Mouse (Mus musculus): Measurements from ENCODE around the gene Tango2. TPM values are rescaled to one million over a fixed set of nuclear protein-coding genes. Genes with fewer than 3 reads are reported as not detected.
"Not testable (repeated sequence)": the region's sequence is repeated elsewhere in the genome, so short reads cannot be mapped to it uniquely, and the experiment has no call there.

Tango2 gene
- polyA plus RNA-seq, 1 experiment: 20.6 TPM

- H3K79me3 ChIP-seq (ENCODE audit: low read depth): no peaks in the 10 kb centered on the region
- H3K27me3 ChIP-seq (ENCODE audit: control insufficient read depth, insufficient read depth, insufficient read length): no peaks in the 10 kb centered on the region
- no peaks in the 10 kb centered on the region for H3K79me2 ChIP-seq (ENCODE audit: control insufficient read depth, insufficient read depth)
- H3ac ChIP-seq (ENCODE audit: control insufficient read depth, insufficient read length, low read depth): no peak overlapping the region
- no peaks in the 10 kb centered on the region for H3K36me3 ChIP-seq (ENCODE audit: control insufficient read depth, insufficient read depth)
- H3K4me3 ChIP-seq (ENCODE audit: insufficient read depth, poor library complexity, severe bottlenecking): no peak overlapping the region
- no peak for TF ChIP-seq FOSL1 (IDR thresholded peaks at IDR 0.05; ENCODE audit: insufficient read depth, low read length, poor library complexity, severe bottlenecking)
- no peak for TF ChIP-seq CEBPB (IDR thresholded peaks at IDR 0.05; ENCODE audit: low read depth)
- no peak for TF ChIP-seq MYOD1 (IDR thresholded peaks at IDR 0.05; ENCODE audit: control insufficient read depth, insufficient read length, low read depth)
- TF ChIP-seq MAX (IDR thresholded peaks at IDR 0.05): no peak
- no peak for TF ChIP-seq MYOG (IDR thresholded peaks at IDR 0.05; ENCODE audit: control insufficient read depth, extremely low read depth, insufficient read length)
- TF ChIP-seq USF1 (IDR thresholded peaks at IDR 0.05; ENCODE audit: low read depth): no peak
- no peak for TF ChIP-seq CTCF (IDR thresholded peaks at IDR 0.05; ENCODE audit: control insufficient read depth, insufficient read depth, insufficient read length)
Observed at GRCm38 (mm10) chr16:18318992-18319391, 28.9 kb downstream of the Tango2 start.

GRCm38 (mm10) chr16:18308159-18308558 is 39.7 kb downstream of the Tango2 start:
- Histone ChIP-seq H3K27me3 (ENCODE audit: control insufficient read depth, insufficient read depth, insufficient read length) (no peaks in the 10 kb centered on the region), H3K4me3 (ENCODE audit: insufficient read depth, poor library complexity, severe bottlenecking) (no peak overlapping the region), H3K36me3 (ENCODE audit: control insufficient read depth, insufficient read depth) (no peaks in the 10 kb centered on the region), H3ac (ENCODE audit: control insufficient read depth, insufficient read length, low read depth) (no peak overlapping the region), H3K79me3 (ENCODE audit: low read depth) (no peaks in the 10 kb centered on the region), H3K79me2 (ENCODE audit: control insufficient read depth, insufficient read depth) (no peaks in the 10 kb centered on the region)
- no peak for TF ChIP-seq CEBPB (IDR thresholded peaks at IDR 0.05; ENCODE audit: low read depth)
- no peak for TF ChIP-seq MYOD1 (IDR thresholded peaks at IDR 0.05; ENCODE audit: control insufficient read depth, insufficient read length, low read depth)
- TF ChIP-seq CTCF (IDR thresholded peaks at IDR 0.05; ENCODE audit: control insufficient read depth, insufficient read depth, insufficient read length): no peak
- TF ChIP-seq MAX (IDR thresholded peaks at IDR 0.05): no peak
- TF ChIP-seq MYOG (IDR thresholded peaks at IDR 0.05; ENCODE audit: control insufficient read depth, extremely low read depth, insufficient read length): no peak
- no peak for TF ChIP-seq USF1 (IDR thresholded peaks at IDR 0.05; ENCODE audit: low read depth)
- no peak for TF ChIP-seq FOSL1 (IDR thresholded peaks at IDR 0.05; ENCODE audit: insufficient read depth, low read length, poor library complexity, severe bottlenecking)

DNA sequence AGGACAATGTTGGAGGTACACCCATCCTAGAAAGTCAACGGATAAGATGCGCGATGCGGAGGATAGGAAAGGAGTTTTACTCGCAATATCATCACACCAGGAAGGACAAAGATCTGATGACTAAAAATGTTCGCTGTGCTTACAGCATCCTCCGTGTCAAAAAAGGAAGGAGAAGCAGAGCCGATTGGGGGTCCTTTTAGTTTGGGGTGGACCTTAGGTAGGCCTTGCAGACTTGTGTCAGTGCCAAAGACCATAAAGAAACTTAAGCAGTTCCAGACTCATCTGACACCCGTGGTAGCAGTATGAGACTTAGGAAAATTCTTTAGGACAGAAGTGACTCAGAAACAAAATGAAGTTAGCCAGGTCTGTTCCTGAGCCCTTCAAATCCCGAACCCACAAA is 58.3 kb downstream of the Tango2 start:
- H3K36me3 ChIP-seq (ENCODE audit: control insufficient read depth, insufficient read depth): peaks cover 21% of the 10 kb centered on the region
- H3K27me3 ChIP-seq (ENCODE audit: control insufficient read depth, insufficient read depth, insufficient read length): not testable (repeated sequence)
- peak overlapping the region; percentile 14 for H3K4me3 ChIP-seq (ENCODE audit: insufficient read depth, poor library complexity, severe bottlenecking)

GRCm38 (mm10) chr16:18289067-18289588 is 58.8 kb downstream of the Tango2 start, which contains the start of gene Dgcr8:
Dgcr8 (minus strand) TSS chr16:18289246.
- H3K4me3 ChIP-seq (ENCODE audit: insufficient read depth, poor library complexity, severe bottlenecking): peak within 1 kb of the TSS; percentile 87
- no peaks in the 10 kb centered on the region for H3K27me3 ChIP-seq (ENCODE audit: control insufficient read depth, insufficient read depth, insufficient read length)
- peaks cover 45% of the 10 kb centered on the region for H3K79me3 ChIP-seq (ENCODE audit: low read depth)
- H3ac ChIP-seq (ENCODE audit: control insufficient read depth, insufficient read length, low read depth): peak within 1 kb of the TSS; percentile 87
- no peak for TF ChIP-seq MAX (IDR thresholded peaks at IDR 0.05)
- TF ChIP-seq MYOD1 (IDR thresholded peaks at IDR 0.05; ENCODE audit: control insufficient read depth, insufficient read length, low read depth): no peak
- TF ChIP-seq FOSL1 (IDR thresholded peaks at IDR 0.05; ENCODE audit: insufficient read depth, low read length, poor library complexity, severe bottlenecking): no peak
- H3K36me3 ChIP-seq (ENCODE audit: control insufficient read depth, insufficient read depth): peaks cover 26% of the 10 kb centered on the region
- peaks cover 48% of the 10 kb centered on the region for H3K79me2 ChIP-seq (ENCODE audit: control insufficient read depth, insufficient read depth)

More for the DNA sequence above, 58.3 kb downstream of the Tango2 start:
- H3K79me2 ChIP-seq (ENCODE audit: control insufficient read depth, insufficient read depth): peaks cover 43% of the 10 kb centered on the region
- peaks cover 40% of the 10 kb centered on the region for H3K79me3 ChIP-seq (ENCODE audit: low read depth)
- H3ac ChIP-seq (ENCODE audit: control insufficient read depth, insufficient read length, low read depth): not testable (repeated sequence)

DNA sequence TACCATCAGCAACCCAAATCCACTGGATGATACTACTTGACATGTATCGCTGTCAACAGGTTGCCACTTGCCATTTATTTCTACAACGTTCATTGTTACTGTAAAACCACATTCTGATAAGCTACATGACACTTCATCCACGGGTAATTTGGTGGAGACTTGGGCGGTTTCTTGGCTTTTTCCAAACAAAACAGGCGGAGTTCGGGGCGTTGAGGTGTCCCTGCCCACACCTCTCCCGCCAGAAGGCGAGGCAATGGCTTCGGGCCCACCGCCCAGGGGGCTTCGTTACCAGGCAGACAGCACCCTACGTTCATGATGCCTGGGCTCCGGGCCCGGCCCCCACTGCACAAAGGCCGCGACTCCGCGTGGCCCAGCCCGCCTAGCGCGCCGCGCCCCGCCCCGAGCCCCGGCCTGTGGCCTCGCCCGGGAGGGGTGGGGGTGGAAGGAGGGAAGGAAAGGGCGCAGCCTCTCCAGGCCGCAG is 59.3 kb downstream of the Tango2 start:
- Histone ChIP-seq H3K36me3 (ENCODE audit: control insufficient read depth, insufficient read depth) (peaks cover 31% of the 10 kb centered on the region), H3K79me2 (ENCODE audit: control insufficient read depth, insufficient read depth) (peaks cover 53% of the 10 kb centered on the region), H3K79me3 (ENCODE audit: low read depth) (peaks cover 46% of the 10 kb centered on the region), H3K27me3 (ENCODE audit: control insufficient read depth, insufficient read depth, insufficient read length) (no peaks in the 10 kb centered on the region), H3ac (ENCODE audit: control insufficient read depth, insufficient read length, low read depth) (peak overlapping the region; percentile 87), H3K4me3 (ENCODE audit: insufficient read depth, poor library complexity, severe bottlenecking) (peak overlapping the region; percentile 87)
- TF ChIP-seq CTCF (IDR thresholded peaks at IDR 0.05; ENCODE audit: control insufficient read depth, insufficient read depth, insufficient read length) (no peak), USF1 (IDR thresholded peaks at IDR 0.05; ENCODE audit: low read depth) (no peak), MYOD1 (IDR thresholded peaks at IDR 0.05; ENCODE audit: control insufficient read depth, insufficient read length, low read depth) (no peak), CEBPB (IDR thresholded peaks at IDR 0.05; ENCODE audit: low read depth) (no peak), MAX (IDR thresholded peaks at IDR 0.05) (no peak)

DNA sequence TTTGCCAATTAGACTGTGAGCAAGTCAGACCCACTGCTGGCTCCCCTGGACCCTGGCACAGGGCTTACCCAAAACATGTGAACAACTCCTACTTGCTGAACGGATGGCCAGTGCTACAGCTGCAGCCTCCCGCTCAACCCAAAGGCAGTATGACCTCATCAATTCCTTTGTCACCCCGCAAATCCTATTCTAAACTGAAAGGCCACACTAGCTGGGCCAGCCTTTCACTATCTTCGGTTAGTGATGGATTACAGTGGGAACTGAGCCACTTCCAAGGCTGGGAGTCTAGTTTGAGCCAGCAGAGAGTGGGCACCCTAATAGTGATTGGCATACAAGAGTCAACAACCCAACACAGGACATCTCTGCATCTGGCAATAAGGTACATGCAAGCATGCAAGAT is 59.7 kb downstream of the Tango2 start:
- no peak for TF ChIP-seq CTCF (IDR thresholded peaks at IDR 0.05; ENCODE audit: control insufficient read depth, insufficient read depth, insufficient read length)
- no peak for TF ChIP-seq MYOG (IDR thresholded peaks at IDR 0.05; ENCODE audit: control insufficient read depth, extremely low read depth, insufficient read length)
- TF ChIP-seq FOSL1 (IDR thresholded peaks at IDR 0.05; ENCODE audit: insufficient read depth, low read length, poor library complexity, severe bottlenecking): no peak
- Histone ChIP-seq H3K79me2 (ENCODE audit: control insufficient read depth, insufficient read depth) (peaks cover 57% of the 10 kb centered on the region), H3K79me3 (ENCODE audit: low read depth) (peaks cover 46% of the 10 kb centered on the region), H3ac (ENCODE audit: control insufficient read depth, insufficient read length, low read depth) (peak overlapping the region; percentile 87), H3K27me3 (ENCODE audit: control insufficient read depth, insufficient read depth, insufficient read length) (no peaks in the 10 kb centered on the region), H3K36me3 (ENCODE audit: control insufficient read depth, insufficient read depth) (peaks cover 36% of the 10 kb centered on the region), H3K4me3 (ENCODE audit: insufficient read depth, poor library complexity, severe bottlenecking) (peak overlapping the region; percentile 87)
